Mouse (Mus musculus) forebrain, embryonic 16.5 days (tissue): Measurements from ENCODE around the gene Cfap97d1. TPM values are rescaled to one million over a fixed set of nuclear protein-coding genes. Genes with fewer than 3 reads are reported as not detected.

Source experiments
- ATAC-seq: fragments of 200-750 bp; cut with Nextera tagmentation; 2 replicates; pipeline ENCODE4 v1.8.0; 2017; ENCODE audit warnings: mild to moderate bottlenecking, moderate library complexity
- H3K27ac ChIP-seq: fragments of 300-500 bp; sonication (generic); 2 replicates; pipeline ENCODE4 v1.5.1; 2014; ENCODE audit warnings: low read length, control low read depth
- H3K27me3 ChIP-seq: fragments of 300-500 bp; sonication (generic); replicated peaks from 2 replicates; pipeline ENCODE4 v1.6.1; 2014; ENCODE audit warnings: low read length; ENCODE audit not compliant: control insufficient read depth, insufficient read depth
- H3K36me3 ChIP-seq: fragments of 300-500 bp; sonication (generic); 2 replicates; pipeline ENCODE4 v1.6.1; 2014; ENCODE audit not compliant: control insufficient read depth, insufficient read depth
- H3K4me1 ChIP-seq: fragments of 300-500 bp; sonication (generic); replicated peaks from 2 replicates; pipeline ENCODE4 v1.6.1; 2014; ENCODE audit warnings: low read length; ENCODE audit not compliant: control insufficient read depth, insufficient read depth
- H3K4me2 ChIP-seq: fragments of 300-500 bp; sonication (generic); 2 replicates; pipeline ENCODE4 v1.6.1; 2014; ENCODE audit warnings: mild to moderate bottlenecking, low read length, control low read depth
- H3K4me3 ChIP-seq: fragments of 300-500 bp; sonication (generic); replicated peaks from 2 replicates; pipeline ENCODE4 v1.5.1; 2014; ENCODE audit warnings: mild to moderate bottlenecking, low read length, control low read depth
- H3K9ac ChIP-seq: fragments of 300-500 bp; sonication (generic); replicated peaks from 2 replicates; pipeline ENCODE4 v1.6.1; 2014; ENCODE audit warnings: low read depth, low read length, control low read depth
- H3K9me3 ChIP-seq: fragments of 300-500 bp; sonication (generic); 2 replicates; pipeline ENCODE4 v1.6.1; 2016; ENCODE audit warnings: low read length; ENCODE audit not compliant: control insufficient read depth
- WGBS: fragments of 180-500 bp; shearing (Covaris S2); extraction: QIAGEN DNeasy Blood & Tissue Kit; methylation state at CpG from one replicate; pipeline ENCODE4 v1.1.7; 2014; 5-methylcytosine and 5-hydroxymethylcytosine counted together
- polyA plus RNA-seq: library from polyadenylated mRNA; unstranded; fragments of >200 nt; fragmentation: Nextera tagmentation; extraction: Ambion mirVana; gene quantifications from 2 replicates; pipeline ENCODE4 v1.2.1, GENCODE M21; 2015

Cfap97d1 gene
- polyA plus RNA-seq, 1 experiment from 2014 or later = not detected

- no peak overlapping the region for H3K4me2 ChIP-seq
- H3K27me3 ChIP-seq = no peaks in the 10 kb centered on the region
- H3K4me1 ChIP-seq = peaks cover 11% of the 10 kb centered on the region
- no peak overlapping the region for H3K27ac ChIP-seq
- ATAC-seq = no peak
- H3K4me3 ChIP-seq = no peak overlapping the region
- no peak overlapping the region for H3K9ac ChIP-seq
- no peaks in the 10 kb centered on the region for H3K9me3 ChIP-seq
- WGBS = 56% methylated on average over 6 of the region's 6 CpGs
- peaks cover 4% of the 10 kb centered on the region; the same call in 1 of the 2 replicates for H3K36me3 ChIP-seq
Measured at GRCm38 (mm10) chr11:102015472-102015871, 31.4 kb downstream of the Cfap97d1 start.

- ATAC-seq = no peak
- no peak overlapping the region for H3K27ac ChIP-seq
- H3K4me3 ChIP-seq = no peak overlapping the region
- H3K4me2 ChIP-seq = no peak overlapping the region
- H3K4me1 ChIP-seq = 0 out of 2 replicates have a peak, but pooled peaks cover 9% of the 10 kb centered on the region
- no peaks in the 10 kb centered on the region for H3K9me3 ChIP-seq
- peaks cover 4% of the 10 kb centered on the region; the same call in 1 of the 2 replicates for H3K36me3 ChIP-seq
- H3K9ac ChIP-seq = no peak overlapping the region
- 100% methylated on average over 1 of the region's 1 CpGs for WGBS
- no peaks in the 10 kb centered on the region for H3K27me3 ChIP-seq
Measured at GRCm38 (mm10) chr11:102016136-102016535, 32.1 kb downstream of the Cfap97d1 start.

GRCm38 (mm10) chr11:102019736-102020135, 35.7 kb downstream of the Cfap97d1 start:
- H3K4me2 ChIP-seq = no peak overlapping the region
- H3K4me3 ChIP-seq = no peak overlapping the region
- H3K36me3 ChIP-seq = 0 out of 2 replicates have a peak, but pooled peaks cover 2% of the 10 kb centered on the region
- H3K9me3 ChIP-seq = no peaks in the 10 kb centered on the region
- ATAC-seq = no peak
- no peak overlapping the region for H3K27ac ChIP-seq
- WGBS = 27% methylated on average over 9 of the region's 9 CpGs
- peaks cover 7% of the 10 kb centered on the region; the same call in 1 of the 2 replicates for H3K4me1 ChIP-seq
- no peak overlapping the region for H3K9ac ChIP-seq
- H3K27me3 ChIP-seq = no peaks in the 10 kb centered on the region

GRCm38 (mm10) chr11:102021196-102021595, 37.1 kb downstream of the Cfap97d1 start:
- 70% methylated on average over 5 of the region's 5 CpGs for WGBS
- Histone ChIP-seq H3K9me3 (no peaks in the 10 kb centered on the region), H3K4me1 (peaks cover 21% of the 10 kb centered on the region), H3K4me2 (no peak overlapping the region), H3K36me3 (0 out of 2 replicates have a peak, but pooled peaks cover 2% of the 10 kb centered on the region), H3K27me3 (no peaks in the 10 kb centered on the region), H3K9ac (no peak overlapping the region), H3K4me3 (no peak overlapping the region), H3K27ac (no peak overlapping the region)
- no peak for ATAC-seq

- no peak for ATAC-seq
Measured at GRCm38 (mm10) chr11:102023406-102023805, 39.3 kb downstream of the Cfap97d1 start.

GRCm38 (mm10) chr11:102024084-102024758, 40.1 kb downstream of the Cfap97d1 start:
- no peak overlapping the region for H3K27ac ChIP-seq
- no peak overlapping the region for H3K4me2 ChIP-seq
- 79% methylated on average over 6 of the region's 6 CpGs for WGBS
- 0 out of 2 replicates have a peak, but pooled peaks cover 2% of the 10 kb centered on the region for H3K36me3 ChIP-seq
- no peaks in the 10 kb centered on the region for H3K9me3 ChIP-seq
- no peak for ATAC-seq
- peaks cover 30% of the 10 kb centered on the region for H3K4me1 ChIP-seq
- H3K4me3 ChIP-seq = no peak overlapping the region
- H3K9ac ChIP-seq = no peak overlapping the region
- H3K27me3 ChIP-seq = no peaks in the 10 kb centered on the region

More at GRCm38 (mm10) chr11:102023406-102023805, 39.3 kb downstream of the Cfap97d1 start:
- H3K36me3 ChIP-seq = 0 out of 2 replicates have a peak, but pooled peaks cover 2% of the 10 kb centered on the region
- H3K4me3 ChIP-seq = no peak overlapping the region
- H3K27me3 ChIP-seq = no peaks in the 10 kb centered on the region
- no peak overlapping the region for H3K27ac ChIP-seq
- H3K9me3 ChIP-seq = no peaks in the 10 kb centered on the region
- WGBS = 78% methylated on average over 13 of the region's 13 CpGs
- H3K4me1 ChIP-seq = peaks cover 30% of the 10 kb centered on the region
- no peak overlapping the region for H3K4me2 ChIP-seq
- H3K9ac ChIP-seq = no peak overlapping the region

GRCm38 (mm10) chr11:102024875-102025274, 40.8 kb downstream of the Cfap97d1 start:
- Histone ChIP-seq H3K9ac (no peak overlapping the region), H3K27ac (no peak overlapping the region), H3K36me3 (0 out of 2 replicates have a peak, but pooled peaks cover 2% of the 10 kb centered on the region), H3K4me2 (peak overlapping the region; percentile 56), H3K4me3 (no peak overlapping the region; the same call in 1 of the 2 replicates), H3K27me3 (no peaks in the 10 kb centered on the region), H3K9me3 (no peaks in the 10 kb centered on the region), H3K4me1 (peaks cover 28% of the 10 kb centered on the region)
- 82% methylated on average over 4 of the region's 4 CpGs for WGBS
- ATAC-seq = no peak

- Histone ChIP-seq H3K9ac (no peak overlapping the region; the same call in 1 of the 2 replicates), H3K36me3 (0 out of 2 replicates have a peak, but pooled peaks cover 2% of the 10 kb centered on the region), H3K4me1 (peaks cover 28% of the 10 kb centered on the region), H3K4me3 (peak overlapping the region; percentile 1; the same call in 1 of the 2 replicates), H3K9me3 (no peaks in the 10 kb centered on the region), H3K4me2 (peak overlapping the region; percentile 56), H3K27me3 (no peaks in the 10 kb centered on the region), H3K27ac (no peak overlapping the region)
- 35% methylated on average over 7 of the region's 7 CpGs for WGBS
- ATAC-seq = no peak
Measured at GRCm38 (mm10) chr11:102025354-102025753, 41.3 kb downstream of the Cfap97d1 start.

GRCm38 (mm10) chr11:102025991-102026660, 42.0 kb downstream of the Cfap97d1 start:
- Histone ChIP-seq H3K36me3 (0 out of 2 replicates have a peak, but pooled peaks cover 2% of the 10 kb centered on the region), H3K4me2 (peak overlapping the region; percentile 56), H3K27me3 (no peaks in the 10 kb centered on the region), H3K9ac (peak overlapping the region; percentile 72), H3K4me1 (peaks cover 28% of the 10 kb centered on the region), H3K9me3 (no peaks in the 10 kb centered on the region), H3K27ac (peak overlapping the region; percentile 71), H3K4me3 (peak overlapping the region; percentile 65)
- 3% methylated on average over 21 of the region's 23 CpGs for WGBS
- ATAC-seq = peak; percentile 26
